Mouse (Mus musculus): ENCODE measurements around the gene Fez2. TPM values are rescaled to one million over a fixed set of nuclear protein-coding genes. Genes with fewer than 3 reads are reported as not detected.

Gene Fez2
- polyA plus RNA-seq, 1 experiment from 2014 or later = 40.8 TPM

GRCm38 (mm10) chr17:78347111-78347801 is 70.7 kb downstream of the Fez2 start:
- H3K4me3 ChIP-seq (replicated peaks) = no peak overlapping the region
- 92% methylated on average over 17 of the region's 17 CpGs for WGBS
- no peak overlapping the region for H3K27ac ChIP-seq (replicated peaks)
- peaks cover 25% of the 10 kb centered on the region for H3K36me3 ChIP-seq
- no peak overlapping the region for H3K9ac ChIP-seq
- no peaks in the 10 kb centered on the region for H3K9me3 ChIP-seq (replicated peaks)
- H3K4me2 ChIP-seq (replicated peaks) = no peak overlapping the region
- H3K4me1 ChIP-seq = no peaks in the 10 kb centered on the region
- no peak for ATAC-seq (ENCODE audit: insufficient number of reproducible peaks, low FRiP score, low TSS enrichment, low read depth)
- no peaks in the 10 kb centered on the region for H3K27me3 ChIP-seq

GRCm38 (mm10) chr17:78343688-78344087 is 74.3 kb downstream of the Fez2 start:
- H3K36me3 ChIP-seq = peaks cover 12% of the 10 kb centered on the region; the same call in 1 of the 2 replicates
- H3K9me3 ChIP-seq (replicated peaks) = no peaks in the 10 kb centered on the region
- H3K27me3 ChIP-seq = no peaks in the 10 kb centered on the region
- H3K4me3 ChIP-seq (replicated peaks) = no peak overlapping the region
- WGBS = 89% methylated on average over 3 of the region's 3 CpGs
- ATAC-seq (ENCODE audit: insufficient number of reproducible peaks, low FRiP score, low TSS enrichment, low read depth) = no peak
- H3K4me1 ChIP-seq = 0 out of 2 replicates have a peak, but pooled peaks cover under 1% of the 10 kb centered on the region
- no peak overlapping the region for H3K27ac ChIP-seq (replicated peaks)
- H3K4me2 ChIP-seq (replicated peaks) = no peak overlapping the region
- no peak overlapping the region for H3K9ac ChIP-seq

DNA sequence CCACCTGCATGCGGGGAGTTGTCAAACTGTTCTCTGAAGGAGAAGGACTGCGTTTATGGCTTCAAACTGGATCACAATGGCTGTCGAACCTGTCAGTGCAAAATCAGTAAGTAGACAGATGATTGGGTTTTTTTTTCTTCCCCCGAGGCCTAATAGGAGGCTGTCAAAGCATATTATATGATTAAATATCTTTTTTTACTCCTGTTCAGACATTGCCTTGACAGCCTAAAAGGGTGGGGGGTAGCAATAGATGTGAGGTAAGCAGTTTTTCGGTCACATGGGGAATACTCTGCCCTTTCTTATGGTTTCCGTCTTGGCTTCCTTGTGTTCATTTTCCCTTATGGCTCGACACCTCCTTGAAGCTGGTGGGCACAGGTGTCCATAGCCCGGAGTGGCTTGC is 82.7 kb downstream of the Fez2 start:
- ATAC-seq (ENCODE audit: insufficient number of reproducible peaks, low FRiP score, low TSS enrichment, low read depth) = no peak
- no peak overlapping the region for H3K27ac ChIP-seq (replicated peaks)
- no peaks in the 10 kb centered on the region for H3K27me3 ChIP-seq
- H3K9me3 ChIP-seq (replicated peaks) = no peaks in the 10 kb centered on the region
- 0 out of 2 replicates have a peak, but pooled peaks cover 6% of the 10 kb centered on the region for H3K4me1 ChIP-seq
- H3K9ac ChIP-seq = no peak overlapping the region
- no peak overlapping the region for H3K4me3 ChIP-seq (replicated peaks)
- 69% methylated on average over 8 of the region's 8 CpGs for WGBS
- no peak overlapping the region for H3K4me2 ChIP-seq (replicated peaks)
- H3K36me3 ChIP-seq = peaks cover 14% of the 10 kb centered on the region; the same call in 1 of the 2 replicates

DNA sequence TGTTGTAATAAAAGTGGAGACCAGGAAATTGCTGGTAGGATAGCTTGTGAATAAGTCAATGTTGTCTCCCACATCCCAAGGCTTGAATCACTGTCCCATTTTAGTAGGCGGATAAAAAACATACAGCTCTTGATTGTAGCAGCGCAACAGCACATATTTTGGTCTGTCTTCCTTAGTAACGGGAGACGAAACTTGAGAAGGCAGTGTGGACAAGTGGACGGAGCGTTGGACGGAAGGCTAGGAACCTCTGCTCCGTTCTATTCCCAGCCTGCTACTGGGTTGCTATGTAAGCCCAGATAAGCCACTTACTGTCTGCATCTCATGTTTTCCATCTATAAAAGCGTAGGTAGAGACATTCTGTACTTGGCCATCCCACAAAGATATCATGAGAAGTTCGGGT is 84.7 kb downstream of the Fez2 start:
- peaks cover 14% of the 10 kb centered on the region; the same call in 1 of the 2 replicates for H3K36me3 ChIP-seq
- H3K9ac ChIP-seq = no peak overlapping the region
- no peak overlapping the region for H3K4me3 ChIP-seq (replicated peaks)
- H3K27me3 ChIP-seq = no peaks in the 10 kb centered on the region
- H3K4me2 ChIP-seq (replicated peaks) = no peak overlapping the region
- no peaks in the 10 kb centered on the region for H3K9me3 ChIP-seq (replicated peaks)
- H3K27ac ChIP-seq (replicated peaks) = no peak overlapping the region
- ATAC-seq (ENCODE audit: insufficient number of reproducible peaks, low FRiP score, low TSS enrichment, low read depth) = no peak
- WGBS = 89% methylated on average over 10 of the region's 10 CpGs
- H3K4me1 ChIP-seq = 0 out of 2 replicates have a peak, but pooled peaks cover 2% of the 10 kb centered on the region

DNA sequence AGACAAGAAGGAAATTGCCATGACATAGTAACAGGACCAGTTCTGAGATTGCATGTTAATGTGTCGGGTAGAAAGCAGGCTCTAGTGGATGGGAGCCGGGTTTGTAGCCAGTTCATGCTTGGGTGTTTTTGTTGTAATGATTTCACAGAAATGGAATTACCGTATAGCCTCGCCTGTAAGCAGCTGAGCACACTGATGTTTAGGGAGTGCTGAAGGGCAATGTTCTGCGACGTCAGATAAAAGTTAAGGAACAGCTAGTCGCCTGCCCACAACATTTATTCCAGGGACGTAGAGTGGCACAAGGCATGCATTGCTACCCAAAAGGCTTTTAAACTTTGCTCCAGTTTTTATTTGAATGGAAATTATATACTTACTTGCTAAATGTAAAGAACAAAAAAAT is 86.5 kb downstream of the Fez2 start:
- Histone ChIP-seq H3K36me3 (peaks cover 14% of the 10 kb centered on the region; the same call in 1 of the 2 replicates), H3K9ac (no peak overlapping the region), H3K9me3 (replicated peaks) (no peaks in the 10 kb centered on the region), H3K4me2 (replicated peaks) (no peak overlapping the region), H3K27me3 (no peaks in the 10 kb centered on the region), H3K4me3 (replicated peaks) (no peak overlapping the region), H3K27ac (replicated peaks) (no peak overlapping the region), H3K4me1 (no peaks in the 10 kb centered on the region)
- no peak for ATAC-seq (ENCODE audit: insufficient number of reproducible peaks, low FRiP score, low TSS enrichment, low read depth)
- 72% methylated on average over 8 of the region's 8 CpGs for WGBS

- H3K4me3 ChIP-seq (replicated peaks) = no peak overlapping the region
- H3K27ac ChIP-seq (replicated peaks) = no peak overlapping the region
- no peaks in the 10 kb centered on the region for H3K36me3 ChIP-seq
- no peak overlapping the region for H3K4me2 ChIP-seq (replicated peaks)
- WGBS = 69% methylated on average over 3 of the region's 3 CpGs
- ATAC-seq (ENCODE audit: insufficient number of reproducible peaks, low FRiP score, low TSS enrichment, low read depth) = no peak
- no peaks in the 10 kb centered on the region for H3K4me1 ChIP-seq
- H3K9me3 ChIP-seq (replicated peaks) = no peaks in the 10 kb centered on the region
- no peak overlapping the region for H3K9ac ChIP-seq
- no peaks in the 10 kb centered on the region for H3K27me3 ChIP-seq
Observed at GRCm38 (mm10) chr17:78328287-78328686, 89.7 kb downstream of the Fez2 start.

DNA sequence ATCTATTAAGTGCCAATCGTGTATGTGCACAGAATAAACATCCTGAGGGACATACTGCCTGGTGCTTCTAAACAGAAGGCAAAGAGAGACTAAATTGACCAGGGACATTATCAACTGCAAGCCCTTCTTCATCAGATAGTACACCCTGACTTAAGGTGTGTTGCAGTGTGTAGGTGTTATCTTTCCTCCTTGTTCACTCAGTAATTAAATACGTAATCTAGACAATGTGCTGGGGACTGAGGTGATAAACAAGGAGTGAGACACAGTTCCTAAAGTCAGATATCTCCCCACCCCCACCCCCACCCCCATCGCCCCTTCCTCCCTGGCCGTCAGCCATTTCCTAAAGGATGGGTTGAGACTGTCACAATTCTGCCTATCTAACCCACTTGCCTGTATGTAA is 90.8 kb downstream of the Fez2 start:
- no peak for ATAC-seq (ENCODE audit: insufficient number of reproducible peaks, low FRiP score, low TSS enrichment, low read depth)
- Histone ChIP-seq H3K4me2 (replicated peaks) (no peak overlapping the region), H3K9me3 (replicated peaks) (no peaks in the 10 kb centered on the region), H3K36me3 (no peaks in the 10 kb centered on the region), H3K27ac (replicated peaks) (no peak overlapping the region), H3K4me3 (replicated peaks) (no peak overlapping the region), H3K4me1 (no peaks in the 10 kb centered on the region), H3K27me3 (no peaks in the 10 kb centered on the region), H3K9ac (no peak overlapping the region)
- WGBS = 80% methylated on average over 4 of the region's 4 CpGs

DNA sequence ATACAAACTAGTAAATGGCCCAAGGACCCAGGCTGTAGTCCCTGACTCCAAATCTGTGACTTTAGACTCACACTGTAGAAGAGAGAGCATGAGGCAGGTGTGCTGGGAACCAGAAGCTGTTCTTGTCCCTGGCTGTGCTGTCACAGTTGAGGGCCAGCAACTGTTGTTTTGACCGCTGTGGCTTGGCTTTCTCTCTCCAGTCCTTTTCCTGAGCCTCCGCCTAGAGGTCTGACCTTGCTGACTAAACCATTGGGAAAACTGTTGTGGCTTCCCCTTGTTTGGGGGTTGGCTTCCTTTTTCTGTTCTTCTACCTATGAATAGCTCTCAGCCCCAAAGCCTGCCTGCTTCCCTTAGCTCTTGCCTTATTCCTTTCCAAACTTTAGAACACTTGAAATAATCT is 91.6 kb downstream of the Fez2 start:
- WGBS = 82% methylated on average over 2 of the region's 2 CpGs
- Histone ChIP-seq H3K27ac (replicated peaks) (no peak overlapping the region), H3K4me2 (replicated peaks) (no peak overlapping the region), H3K4me1 (no peaks in the 10 kb centered on the region; the same call in 1 of the 2 replicates), H3K27me3 (no peaks in the 10 kb centered on the region), H3K4me3 (replicated peaks) (no peak overlapping the region), H3K9ac (no peak overlapping the region), H3K9me3 (replicated peaks) (no peaks in the 10 kb centered on the region), H3K36me3 (no peaks in the 10 kb centered on the region)
- ATAC-seq (ENCODE audit: insufficient number of reproducible peaks, low FRiP score, low TSS enrichment, low read depth) = no peak

GRCm38 (mm10) chr17:78325761-78326332 is 92.1 kb downstream of the Fez2 start:
- ATAC-seq (ENCODE audit: insufficient number of reproducible peaks, low FRiP score, low TSS enrichment, low read depth) = no peak
- Histone ChIP-seq H3K4me3 (replicated peaks) (no peak overlapping the region), H3K27ac (replicated peaks) (no peak overlapping the region), H3K9me3 (replicated peaks) (no peaks in the 10 kb centered on the region), H3K36me3 (no peaks in the 10 kb centered on the region), H3K27me3 (no peaks in the 10 kb centered on the region), H3K4me1 (no peaks in the 10 kb centered on the region; the same call in 1 of the 2 replicates), H3K4me2 (replicated peaks) (no peak overlapping the region), H3K9ac (no peak overlapping the region)
- 78% methylated on average over 7 of the region's 7 CpGs for WGBS

- Histone ChIP-seq H3K9me3 (replicated peaks) (no peaks in the 10 kb centered on the region), H3K4me1 (no peaks in the 10 kb centered on the region; the same call in 1 of the 2 replicates), H3K4me2 (replicated peaks) (no peak overlapping the region), H3K9ac (no peak overlapping the region), H3K36me3 (no peaks in the 10 kb centered on the region), H3K27ac (replicated peaks) (no peak overlapping the region), H3K27me3 (no peaks in the 10 kb centered on the region), H3K4me3 (replicated peaks) (no peak overlapping the region)
- no peak for ATAC-seq (ENCODE audit: insufficient number of reproducible peaks, low FRiP score, low TSS enrichment, low read depth)
- WGBS = 34% methylated on average over 18 of the region's 18 CpGs
Observed at GRCm38 (mm10) chr17:78322369-78323335, 95.3 kb downstream of the Fez2 start.

DNA sequence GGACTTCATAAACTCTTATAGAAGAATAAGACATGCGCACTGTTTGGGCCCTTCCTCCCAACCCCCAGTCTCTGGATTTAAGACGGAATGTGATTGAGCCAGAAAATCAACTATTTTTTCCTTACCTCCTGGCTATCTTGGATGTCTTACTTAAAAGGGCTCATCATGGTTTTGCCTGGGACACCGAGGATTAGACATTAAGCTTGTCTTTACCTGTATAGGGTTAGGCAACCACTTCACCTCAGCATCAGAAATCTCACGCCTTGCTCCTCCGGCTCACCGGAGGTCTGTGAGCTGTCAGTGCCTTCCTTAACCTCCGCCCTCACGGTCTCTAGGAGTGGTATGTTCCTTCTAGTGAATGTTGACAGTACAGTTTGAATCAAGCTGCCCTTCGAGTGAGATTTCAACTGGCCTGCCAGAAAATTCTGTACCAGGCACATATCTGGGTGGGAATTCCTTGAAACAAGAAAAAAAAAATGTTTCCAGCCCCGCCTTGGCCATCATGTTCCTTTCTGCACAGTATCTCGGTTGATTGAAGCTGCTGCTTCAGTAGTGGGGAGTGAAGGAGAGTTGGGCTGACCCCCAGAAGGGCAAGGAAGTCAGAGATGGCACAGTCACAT is 96.6 kb downstream of the Fez2 start:
- Histone ChIP-seq H3K9ac (no peak overlapping the region), H3K4me2 (replicated peaks) (no peak overlapping the region), H3K4me3 (replicated peaks) (no peak overlapping the region), H3K4me1 (no peaks in the 10 kb centered on the region; the same call in 1 of the 2 replicates), H3K36me3 (no peaks in the 10 kb centered on the region), H3K9me3 (replicated peaks) (no peaks in the 10 kb centered on the region), H3K27me3 (no peaks in the 10 kb centered on the region), H3K27ac (replicated peaks) (no peak overlapping the region)
- 70% methylated on average over 11 of the region's 11 CpGs for WGBS
- ATAC-seq (ENCODE audit: insufficient number of reproducible peaks, low FRiP score, low TSS enrichment, low read depth) = no peak
